Mouse (Mus musculus) liver, embryonic 14.5 days (tissue): ENCODE results near the gene Btnl9. TPM values are rescaled to one million over a fixed set of nuclear protein-coding genes. Genes with fewer than 3 reads are reported as not detected.
A peak's percentile ranks its signal among the peaks of the same experiment; 100 is the strongest.
"Not testable (repeated sequence)": the region's sequence is repeated elsewhere in the genome, so short reads cannot be mapped to it uniquely, and the experiment has no call there.

ENCODE experiments used
- ATAC-seq: fragments of 200-750 bp; cut with Nextera tagmentation; 2 replicates; pipeline ENCODE4 v1.8.0; 2017; ENCODE audit warnings: moderate number of reproducible peaks, mild to moderate bottlenecking, moderate library complexity; ENCODE audit not compliant: insufficient read depth
- DNase-seq, 3 experiments: peaks; one replicate each; pipeline ENCODE4 v3.0.0-alpha.2; 2012 to 2013; ENCODE audit warnings: low read depth in 3 of 3, low spot score in 3 of 3
- H3K27ac ChIP-seq: fragments of 300-500 bp; sonication (generic); 2 replicates; pipeline ENCODE4 v1.5.1; 2014; ENCODE audit warnings: moderate library complexity, mild to moderate bottlenecking, control low read depth, inconsistent platforms
- H3K27me3 ChIP-seq: fragments of 300-500 bp; sonication (generic); 2 replicates; pipeline ENCODE4 v1.6.1; 2014; ENCODE audit warnings: mild to moderate bottlenecking, low read length, moderate library complexity; ENCODE audit not compliant: control insufficient read depth, insufficient read depth
- H3K36me3 ChIP-seq: fragments of 300-500 bp; sonication (generic); replicated peaks from 2 replicates; pipeline ENCODE4 v1.6.1; 2014; ENCODE audit warnings: low read depth; ENCODE audit not compliant: control insufficient read depth, insufficient read depth
- H3K4me1 ChIP-seq, 2 experiments: fragments of 200-500 bp in 1 of 2; fragments of 300-500 bp in 1 of 2; sonication (generic) in 1 of 2; replicated peaks; 2 replicates each; pipeline ENCODE4 v1.6.1; 2012 to 2014; ENCODE audit warnings: antibody characterized with exemption in 1 of 2, inconsistent platforms in 1 of 2, low read length in 1 of 2; ENCODE audit not compliant: control insufficient read depth in 2 of 2, insufficient read depth in 2 of 2
- H3K4me2 ChIP-seq: fragments of 300-500 bp; sonication (generic); 2 replicates; pipeline ENCODE4 v1.6.1; 2014; ENCODE audit warnings: low read depth, mild to moderate bottlenecking, control low read depth, moderate library complexity
- H3K4me3 ChIP-seq, 2 experiments: fragments of 200-500 bp in 1 of 2; fragments of 300-500 bp in 1 of 2; sonication (generic) in 1 of 2; 2 replicates each; pipeline ENCODE4 v1.5.1; 2012 to 2014; ENCODE audit warnings: low read depth in 2 of 2, low read length in 2 of 2, mild to moderate bottlenecking in 2 of 2, control low read depth in 1 of 2, inconsistent platforms in 1 of 2, moderate library complexity in 1 of 2; ENCODE audit not compliant: insufficient read depth in 1 of 2
- H3K9ac ChIP-seq: fragments of 300-500 bp; sonication (generic); replicated peaks from 2 replicates; pipeline ENCODE4 v1.6.1; 2014; ENCODE audit warnings: mild to moderate bottlenecking, control low read depth, moderate library complexity
- H3K9me3 ChIP-seq: fragments of 300-500 bp; sonication (generic); 2 replicates; pipeline ENCODE4 v1.6.1; 2016; ENCODE audit warnings: low read length, mixed read lengths; ENCODE audit not compliant: control insufficient read depth
- CTCF ChIP-seq: IDR thresholded peaks from 2 replicates; pipeline ENCODE4 v1.5.1; 2016; ENCODE audit warnings: antibody characterized with exemption, low read depth, control low read depth
- EP300 ChIP-seq: IDR thresholded peaks from 2 replicates; pipeline ENCODE4 v1.6.1; 2016; ENCODE audit warnings: antibody characterized with exemption, low read depth
- WGBS: fragments of 180-500 bp; shearing (Covaris S2); extraction: QIAGEN DNeasy Blood & Tissue Kit; methylation state at CpG from one replicate; pipeline ENCODE4 v1.1.7; 2014; ENCODE audit not compliant: insufficient replicate concordance; 5-methylcytosine and 5-hydroxymethylcytosine counted together
- polyA plus RNA-seq, 2 experiments: library from polyadenylated mRNA; depleted of rRNA in 1 of 2; stranded (reverse) in 1 of 2; unstranded in 1 of 2; fragments of >200 nt; fragmentation: Nextera tagmentation in 1 of 2; extraction: Ambion mirVana in 1 of 2; gene quantifications; 2 replicates each; pipeline versions ENCODE4 v1.2.1 to v1.2.3; 2012 to 2014

Btnl9 gene
- polyA plus RNA-seq, 2 experiments: 0.57 to 0.78 TPM

GRCm38 (mm10) chr11:49183172-49183571 is 3.8 kb downstream of the Btnl9 start:
- Histone ChIP-seq H3K4me1 (no peaks in the 10 kb centered on the region), H3K9me3 (no peaks in the 10 kb centered on the region), H3K27me3 (no peaks in the 10 kb centered on the region), H3K4me3 (no peak overlapping the region), H3K9ac (no peak overlapping the region), H3K4me2 (no peak overlapping the region), H3K27ac (no peak overlapping the region), H3K36me3 (no peaks in the 10 kb centered on the region)
- no peak for TF ChIP-seq CTCF
- no peak for TF ChIP-seq EP300
- DNase-seq (no peak), ATAC-seq (no peak)
- 52% methylated on average over 1 of the region's 1 CpGs for WGBS

GRCm38 (mm10) chr11:49176047-49176779 is 10.7 kb downstream of the Btnl9 start:
- H3K4me2 ChIP-seq, H3K4me3 ChIP-seq, H3K27ac ChIP-seq, ATAC-seq, DNase-seq, H3K27me3 ChIP-seq, H3K9ac ChIP-seq, H3K4me1 ChIP-seq, H3K36me3 ChIP-seq, H3K9me3 ChIP-seq: not testable (repeated sequence)
- WGBS: 51% methylated on average over 4 of the region's 4 CpGs

DNA sequence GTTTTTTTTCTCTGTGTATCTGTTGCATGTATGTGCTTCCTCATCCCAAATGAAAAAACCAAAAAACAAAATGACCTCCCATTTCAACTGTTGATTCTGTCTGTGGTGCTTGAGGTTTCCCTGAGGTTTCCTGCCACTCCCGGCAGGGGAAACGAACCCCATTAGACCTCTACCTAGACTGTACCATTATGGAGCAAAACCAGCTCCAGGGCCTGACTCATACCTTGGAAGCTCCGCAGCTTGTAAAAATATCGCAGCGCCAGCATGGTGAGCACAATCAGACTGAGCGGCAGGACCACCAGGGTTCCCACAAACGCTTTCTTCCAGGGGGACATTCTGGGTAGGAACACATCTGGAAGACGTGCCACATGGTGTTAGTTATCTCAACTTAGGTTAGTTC is 11.6 kb downstream of the Btnl9 start:
- Histone ChIP-seq H3K4me1 (peaks cover 0 to 5% of the 10 kb centered on the region in 2 experiments; a peak in 1 of 4 replicates), H3K4me3 (no peak overlapping the region), H3K36me3 (no peaks in the 10 kb centered on the region), H3K27ac (no peak overlapping the region), H3K4me2 (no peak overlapping the region), H3K27me3 (no peaks in the 10 kb centered on the region), H3K9me3 (no peaks in the 10 kb centered on the region), H3K9ac (no peak overlapping the region)
- ATAC-seq (no peak), DNase-seq (no peak)
- 13% methylated on average over 8 of the region's 8 CpGs for WGBS
- TF ChIP-seq CTCF (no peak), EP300 (no peak)

- H3K27ac ChIP-seq: no peak overlapping the region
- H3K9me3 ChIP-seq: no peaks in the 10 kb centered on the region
- DNase-seq: peak in 1 of 3 experiments; percentile 4
- no peak overlapping the region for H3K4me2 ChIP-seq
- no peak for TF ChIP-seq CTCF
- no peak for TF ChIP-seq EP300
- no peak for ATAC-seq
- WGBS: 28% methylated on average over 4 of the region's 4 CpGs
- 0 out of 4 replicates have a peak, but pooled peaks cover 0 to 3% of the 10 kb centered on the region in 2 experiments for H3K4me1 ChIP-seq
- H3K27me3 ChIP-seq: peaks cover 4% of the 10 kb centered on the region
- H3K36me3 ChIP-seq: no peaks in the 10 kb centered on the region
- no peak overlapping the region for H3K4me3 ChIP-seq
- no peak overlapping the region for H3K9ac ChIP-seq
Measured at GRCm38 (mm10) chr11:49170576-49170975, 16.4 kb downstream of the Btnl9 start.

GRCm38 (mm10) chr11:49168839-49169611 is 17.9 kb downstream of the Btnl9 start:
- Histone ChIP-seq H3K4me2 (peak overlapping the region; percentile 40), H3K27ac (no peak overlapping the region), H3K36me3 (no peaks in the 10 kb centered on the region), H3K9me3 (no peaks in the 10 kb centered on the region), H3K9ac (no peak overlapping the region), H3K4me3 (no peak overlapping the region), H3K4me1 (no peaks in the 10 kb centered on the region), H3K27me3 (peaks cover 4% of the 10 kb centered on the region)
- ATAC-seq (no peak), DNase-seq (no peak)
- TF ChIP-seq CTCF (no peak), EP300 (no peak)
- WGBS: 15% methylated on average over 50 of the region's 50 CpGs
